Mouse (Mus musculus): ENCODE results near the gene Mical2.

Gene Mical2

DNA sequence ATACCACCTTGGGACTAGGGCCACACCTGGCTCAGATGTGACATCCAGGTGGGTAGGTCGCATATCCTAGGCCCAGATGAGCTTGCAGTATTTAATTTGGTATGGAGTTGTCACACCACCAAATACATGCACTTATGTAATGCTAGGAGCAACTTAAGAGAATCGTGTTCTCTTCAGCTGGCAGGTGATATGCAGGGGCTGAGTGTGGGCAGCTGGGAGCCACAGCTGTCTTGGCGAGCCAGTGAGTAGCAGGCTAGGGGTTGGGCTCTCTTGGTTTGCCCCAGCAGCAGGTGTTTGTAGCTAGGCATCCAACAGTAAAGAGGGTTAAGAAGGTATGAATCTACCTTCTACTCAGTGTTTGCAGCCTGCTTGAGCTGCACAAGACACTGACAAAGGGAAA lies 49.4 kb downstream of the Mical2 start:
- DNase-seq (ENCODE audit: low read depth, low spot score), result no peak

DNA sequence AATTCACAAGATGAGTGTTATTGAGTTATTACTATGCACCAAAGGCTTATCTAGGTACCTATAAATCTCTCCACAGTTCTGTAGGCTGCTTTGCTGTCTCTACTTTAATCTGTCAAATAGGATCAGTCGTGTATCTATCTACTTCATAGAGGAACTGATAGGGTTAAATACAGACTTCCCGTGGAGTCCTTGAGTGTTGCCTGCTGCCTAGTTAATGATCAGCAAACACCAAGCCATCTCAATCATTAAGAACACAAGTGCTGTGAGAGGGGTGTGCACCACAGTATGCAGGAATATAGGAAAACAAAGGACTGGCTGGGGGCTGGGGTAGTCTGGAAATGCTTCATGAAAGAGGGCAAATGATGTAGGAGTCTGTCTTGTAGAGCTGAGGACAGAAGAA lies 50.2 kb downstream of the Mical2 start:
- DNase-seq (ENCODE audit: low read depth, low spot score), result no peak

DNA sequence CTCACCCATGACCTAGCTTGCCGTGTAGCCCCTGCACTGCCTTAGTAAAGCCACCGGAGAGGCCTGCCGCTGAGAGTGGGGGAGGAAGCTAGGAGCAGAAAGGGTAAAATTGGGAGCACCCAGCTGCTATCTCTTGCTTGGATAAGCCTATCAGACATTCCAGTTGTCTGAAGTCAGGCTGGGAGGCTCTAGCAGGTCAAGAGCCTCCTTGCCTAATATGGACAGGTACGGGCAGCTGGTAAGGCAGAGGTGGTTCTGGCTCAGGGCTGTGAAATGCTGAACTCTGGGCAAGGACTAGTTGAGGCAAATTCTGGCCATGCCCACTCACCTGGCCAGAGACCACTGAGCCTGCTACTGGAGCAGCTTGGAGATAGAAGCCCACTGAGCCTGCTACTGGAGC lies 51.2 kb downstream of the Mical2 start:
- no peak for DNase-seq (ENCODE audit: low read depth, low spot score)

DNA sequence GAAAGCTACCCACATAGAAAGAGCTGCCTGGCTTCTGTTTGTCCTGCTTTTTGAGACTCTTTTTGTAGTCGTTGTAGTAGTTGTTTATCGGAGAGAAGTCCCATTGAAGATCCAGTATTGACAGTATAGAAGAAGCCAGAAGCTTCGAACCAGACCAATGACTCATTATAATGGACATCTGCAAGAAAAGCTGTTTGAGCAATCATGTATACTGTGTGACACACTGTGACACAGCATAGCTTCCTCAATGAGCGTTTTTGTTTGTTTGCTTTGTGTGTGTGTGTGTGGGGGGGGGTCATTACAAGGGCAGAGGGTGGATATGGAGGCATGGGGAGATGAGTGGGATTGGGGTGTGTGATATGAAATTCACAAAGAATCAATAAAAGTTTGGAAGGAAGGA lies 53.0 kb downstream of the Mical2 start:
- DNase-seq (ENCODE audit: low read depth, low spot score), result no peak

DNA sequence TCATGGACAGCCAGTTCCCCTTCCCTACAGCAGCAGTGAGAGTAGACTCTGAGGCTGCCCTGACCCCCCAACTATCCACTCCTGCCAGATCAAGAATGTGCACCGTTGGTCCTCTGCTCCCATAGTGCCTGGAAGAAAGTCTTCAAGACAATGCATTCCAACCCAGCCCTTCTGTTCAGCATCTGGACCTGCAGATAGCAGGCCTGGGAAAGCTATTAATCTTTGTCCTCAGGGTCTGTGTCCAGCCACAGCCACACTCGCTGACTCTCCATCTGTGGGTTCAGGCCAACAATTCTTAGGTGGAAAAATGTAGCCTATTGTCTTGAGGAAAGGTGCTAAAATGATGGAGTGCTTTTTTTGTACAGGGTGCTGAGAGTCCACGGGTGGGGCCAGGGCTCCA lies 54.8 kb downstream of the Mical2 start:
- DNase-seq (ENCODE audit: low read depth, low spot score), result no peak

DNA sequence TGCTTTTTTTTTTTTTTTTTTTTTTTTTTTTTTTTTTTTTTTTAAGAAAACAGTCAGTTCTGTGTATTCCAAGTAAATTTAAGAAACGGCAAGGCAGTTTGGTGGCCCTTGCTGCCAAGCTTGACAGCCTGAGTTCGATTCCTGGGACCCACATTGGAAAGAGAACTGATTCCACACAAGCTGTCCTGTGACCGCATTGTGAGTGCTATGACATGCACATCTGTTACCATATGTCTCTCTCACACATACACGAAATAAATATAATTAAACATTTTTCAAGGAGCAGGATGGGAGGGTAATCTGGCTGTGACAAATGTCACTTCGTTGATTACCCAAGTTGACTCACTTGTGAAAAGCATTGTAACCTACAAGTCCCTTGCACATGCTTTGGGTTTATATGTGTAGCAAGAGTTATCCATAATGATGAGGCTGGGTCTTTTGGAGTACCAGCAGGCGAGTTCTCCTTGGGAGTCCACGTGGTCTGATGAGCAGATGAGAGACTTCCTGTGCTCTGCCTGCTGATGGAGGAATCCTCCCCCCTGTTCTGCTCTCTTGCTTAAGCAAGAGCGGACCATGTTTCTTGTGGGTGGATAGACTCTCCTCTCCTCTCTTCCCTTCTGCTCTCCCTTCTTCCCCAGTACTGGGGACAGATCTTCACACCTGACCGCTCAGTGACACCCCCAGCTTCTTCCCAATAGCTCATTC lies 58.1 kb downstream of the Mical2 start:
- no peak for DNase-seq (ENCODE audit: low read depth, low spot score)

DNA sequence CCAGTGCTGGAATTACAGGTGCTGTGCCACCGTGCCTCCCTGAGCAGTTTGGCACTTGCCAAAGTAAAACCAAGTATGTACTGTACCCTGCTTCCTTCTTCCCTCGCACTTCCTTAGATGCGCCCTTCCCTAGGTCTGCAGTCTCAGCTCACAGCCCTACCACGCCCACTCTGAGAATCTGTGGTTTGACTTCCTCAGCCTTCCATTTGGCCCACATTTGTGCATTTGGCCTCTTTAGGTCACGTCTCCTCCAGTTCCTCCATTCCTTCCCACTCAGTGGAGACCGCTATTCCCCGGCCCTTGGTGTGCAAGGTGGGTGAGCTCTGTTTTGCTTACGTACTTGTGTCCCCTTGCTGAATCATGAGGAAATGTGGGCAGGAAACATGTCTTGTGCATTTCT lies 59.9 kb downstream of the Mical2 start:
- DNase-seq (ENCODE audit: low read depth, low spot score), result no peak

DNA sequence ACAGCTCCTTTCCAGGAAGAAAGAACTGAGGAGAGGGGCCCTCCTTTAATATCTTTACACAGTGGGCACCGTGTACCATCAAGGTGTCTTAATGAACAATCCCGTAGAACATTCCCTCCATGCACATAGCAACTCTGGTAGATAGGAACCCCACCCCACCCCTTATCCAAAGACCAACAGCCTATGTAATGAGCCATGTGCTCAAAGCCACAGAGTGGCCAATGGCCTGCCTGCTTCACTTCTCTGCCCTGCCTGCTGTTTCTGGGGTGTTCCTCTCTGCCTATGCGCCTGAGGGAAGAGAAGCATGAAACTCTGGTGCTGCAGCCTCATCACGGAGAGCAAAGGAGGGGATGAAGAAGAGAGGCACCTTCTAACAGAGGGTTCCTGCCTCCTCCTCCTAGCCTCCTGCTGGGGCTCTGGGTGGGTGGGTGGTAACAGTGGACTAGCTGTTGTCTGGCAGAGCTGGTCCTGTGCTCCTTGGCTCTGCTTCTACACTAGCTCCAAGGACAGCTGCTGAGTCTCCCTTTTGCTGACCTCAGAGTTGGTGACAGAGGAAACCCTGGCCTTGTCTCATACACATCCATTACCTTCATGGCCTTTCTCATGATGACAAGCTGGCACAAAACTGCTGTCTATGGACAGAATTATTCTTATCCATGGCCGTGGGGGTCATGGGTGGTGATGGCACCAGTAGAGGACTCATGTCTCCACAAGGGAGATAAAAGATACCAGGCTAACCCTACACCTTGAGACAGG lies 62.9 kb downstream of the Mical2 start:
- no peak for DNase-seq (ENCODE audit: low read depth, low spot score)

DNA sequence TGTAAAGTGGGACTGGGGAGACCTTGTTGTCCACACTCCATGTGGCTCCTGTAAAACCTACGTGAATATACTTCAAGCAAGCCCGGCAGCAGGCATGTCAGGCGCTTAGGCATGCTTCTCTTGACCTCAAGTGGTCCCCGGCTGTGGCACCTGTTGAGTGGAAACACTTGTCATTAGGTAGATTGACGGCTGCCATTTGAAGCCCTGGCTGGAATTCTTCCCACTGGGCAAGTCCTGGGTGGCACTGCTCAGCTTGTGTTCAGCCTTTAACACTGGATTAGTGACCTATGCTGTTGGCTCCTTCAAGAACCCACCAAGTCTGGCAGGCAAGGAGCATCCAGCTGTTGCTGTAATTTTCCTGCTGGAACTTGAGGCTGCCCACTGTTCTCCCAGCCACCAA lies 63.9 kb downstream of the Mical2 start:
- no peak for DNase-seq (ENCODE audit: low read depth, low spot score)

DNA sequence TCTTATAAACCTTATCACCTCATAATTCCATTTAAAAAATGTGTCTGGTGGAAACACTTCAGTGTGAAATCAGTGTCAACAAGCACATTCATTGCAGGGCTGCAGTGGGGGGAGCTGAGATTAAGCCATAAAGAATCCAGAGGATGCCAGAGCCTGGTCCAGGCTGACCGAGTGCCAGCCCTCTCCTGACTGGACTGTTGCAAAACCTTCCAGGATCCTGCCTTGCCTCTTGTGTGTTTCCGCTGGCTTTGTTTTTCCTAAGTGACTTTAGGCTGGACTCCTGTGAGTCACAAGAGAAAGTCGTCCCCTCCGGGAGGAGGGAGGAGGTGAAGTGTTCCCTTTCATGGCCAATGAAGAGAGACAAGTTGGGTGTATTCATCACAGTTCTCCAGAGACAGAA lies 64.3 kb downstream of the Mical2 start:
- no peak for DNase-seq (ENCODE audit: low read depth, low spot score)

DNA sequence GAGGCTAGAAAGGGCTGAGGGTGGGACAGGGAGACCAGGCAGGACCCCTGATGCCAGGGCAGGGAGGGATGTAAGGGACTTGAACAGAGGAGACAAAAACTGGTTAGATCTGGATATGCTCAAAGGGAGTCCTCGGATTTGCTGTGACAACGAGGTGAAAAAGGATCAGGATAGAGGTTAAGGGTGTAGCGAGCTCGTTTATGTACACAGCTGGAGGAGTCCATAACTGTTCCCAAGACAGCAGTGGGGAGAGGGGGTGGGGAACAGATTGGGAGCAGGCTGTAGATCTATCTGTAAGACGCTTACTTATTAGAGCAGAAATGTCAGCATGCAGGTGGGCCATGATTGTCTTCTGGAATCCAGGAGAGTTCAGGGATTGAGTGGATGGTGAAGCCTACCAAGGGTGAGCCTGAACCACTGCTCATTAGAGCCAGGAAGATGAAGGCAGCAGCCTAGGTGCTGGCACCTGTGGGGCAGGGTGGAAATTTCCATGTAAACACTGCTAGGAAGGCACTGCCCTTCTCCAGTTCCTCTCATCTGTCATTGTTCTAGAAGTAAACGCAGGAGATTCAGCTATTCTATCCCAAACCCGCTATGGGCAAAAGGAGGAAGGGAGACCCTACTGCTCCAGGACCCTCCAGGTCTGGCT lies 67.9 kb downstream of the Mical2 start:
- no peak for DNase-seq (ENCODE audit: low read depth, low spot score)

DNA sequence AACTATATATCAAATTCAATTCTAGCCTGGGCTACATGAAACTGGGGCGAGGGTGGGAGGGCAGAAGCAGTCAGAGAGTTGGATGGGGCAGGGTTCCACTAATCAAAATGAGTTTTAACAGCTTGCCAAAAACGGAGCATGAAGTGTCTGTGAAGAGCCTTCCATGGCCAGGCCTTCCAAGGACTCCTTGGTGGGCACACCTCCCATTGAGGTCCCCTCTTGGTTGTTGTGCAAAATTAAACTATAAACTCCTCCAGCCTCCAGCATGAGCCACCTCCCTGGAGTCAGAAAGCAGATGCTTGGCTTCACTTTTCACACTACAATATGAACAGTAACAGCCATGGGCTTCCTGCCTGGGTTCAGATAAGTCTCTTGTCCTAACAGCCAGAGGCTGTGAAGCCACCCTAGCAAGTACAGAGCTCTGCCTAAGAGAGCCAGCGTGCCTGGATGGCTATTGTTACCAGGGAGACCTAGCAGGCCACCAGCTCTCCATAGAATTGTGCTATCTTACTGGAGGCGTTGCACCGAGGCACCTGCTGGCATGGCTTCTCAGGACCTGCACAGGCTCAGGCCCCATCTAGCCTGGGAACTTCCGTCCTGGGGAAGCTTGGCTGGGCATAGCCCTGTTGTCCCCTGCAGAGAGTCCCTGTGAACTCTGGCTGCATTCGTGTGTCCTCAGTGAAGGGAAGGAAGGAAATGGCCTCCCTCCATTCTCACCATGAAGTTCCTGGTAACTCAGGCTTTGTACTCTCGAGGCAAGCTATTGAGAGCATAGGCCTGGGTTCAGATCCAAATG lies 70.0 kb downstream of the Mical2 start:
- no peak for DNase-seq (ENCODE audit: low read depth, low spot score)

DNA sequence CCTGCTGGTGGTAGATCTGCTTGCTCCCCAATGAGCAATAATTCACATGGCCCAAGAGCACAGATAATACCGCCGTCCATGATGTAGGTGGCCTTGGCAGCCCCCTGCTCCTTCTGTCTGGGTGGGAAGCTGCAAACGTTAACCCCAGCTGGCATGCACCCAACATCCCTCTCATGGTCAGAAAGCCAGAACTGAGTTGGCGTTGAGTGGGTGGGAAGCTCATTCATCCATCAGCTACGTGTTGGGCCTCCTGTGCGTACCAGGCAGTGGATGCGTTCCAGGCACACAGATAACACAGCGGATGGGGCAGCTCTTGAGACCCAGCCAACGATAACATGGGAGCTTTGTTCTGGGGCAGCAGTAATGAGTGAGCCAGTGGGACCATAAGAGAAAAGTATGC lies 72.4 kb downstream of the Mical2 start:
- no peak for DNase-seq (ENCODE audit: low read depth, low spot score)

DNA sequence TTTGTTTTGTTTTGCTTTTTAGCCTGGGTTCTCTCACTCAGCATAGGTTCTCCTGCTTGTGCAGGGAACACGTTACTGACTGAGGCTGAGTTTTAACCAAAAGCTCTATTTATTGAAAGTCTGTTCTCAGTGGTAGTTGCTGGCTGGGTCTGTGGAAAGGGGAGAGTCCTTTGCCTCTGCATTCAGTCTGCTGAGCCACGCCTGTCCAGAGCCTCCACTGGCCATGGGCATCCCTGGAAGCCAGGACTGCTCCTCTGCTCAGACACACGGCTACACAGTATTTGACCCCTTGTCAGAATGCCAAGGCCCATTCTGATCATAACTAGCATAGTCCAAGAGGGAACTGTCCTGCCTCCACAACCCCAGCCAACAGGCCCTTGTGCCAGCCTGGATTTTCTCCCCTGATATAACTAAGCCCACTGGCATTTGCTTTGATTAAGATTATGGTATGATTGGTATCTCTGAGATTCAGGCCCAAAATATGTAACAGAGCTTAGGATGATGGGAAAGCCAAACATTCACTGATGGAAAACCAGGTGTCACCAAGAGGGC lies 73.3 kb downstream of the Mical2 start:
- no peak for DNase-seq (ENCODE audit: low read depth, low spot score)

DNA sequence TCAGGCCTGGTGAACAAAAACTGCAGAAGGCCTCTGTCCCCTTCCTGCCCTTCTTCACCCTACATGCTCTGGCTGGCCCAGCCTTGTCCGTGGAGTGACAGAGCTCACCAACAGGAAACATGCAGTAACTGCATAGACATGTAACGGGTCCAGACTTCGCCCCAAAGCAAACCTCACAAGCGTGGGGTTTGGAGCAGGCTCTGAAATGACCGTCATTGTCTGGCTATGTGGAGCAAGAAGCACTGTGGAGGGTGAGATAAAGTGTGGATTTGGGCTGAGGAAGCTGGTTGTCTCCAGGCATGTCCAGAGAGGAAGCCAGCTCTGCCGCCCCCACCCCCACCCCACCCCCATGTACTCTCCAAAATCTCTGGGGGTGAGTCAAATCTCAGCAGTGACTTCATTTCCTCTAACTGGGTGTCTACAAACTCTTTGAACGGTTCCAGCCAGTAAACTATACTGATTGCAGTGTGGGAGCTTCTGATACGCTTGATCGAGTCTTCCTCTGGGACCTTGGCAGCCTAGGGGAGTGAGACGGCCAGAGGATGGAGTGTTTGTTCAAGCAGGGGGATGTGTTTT lies 74.0 kb downstream of the Mical2 start:
- no peak for DNase-seq (ENCODE audit: low read depth, low spot score)

DNA sequence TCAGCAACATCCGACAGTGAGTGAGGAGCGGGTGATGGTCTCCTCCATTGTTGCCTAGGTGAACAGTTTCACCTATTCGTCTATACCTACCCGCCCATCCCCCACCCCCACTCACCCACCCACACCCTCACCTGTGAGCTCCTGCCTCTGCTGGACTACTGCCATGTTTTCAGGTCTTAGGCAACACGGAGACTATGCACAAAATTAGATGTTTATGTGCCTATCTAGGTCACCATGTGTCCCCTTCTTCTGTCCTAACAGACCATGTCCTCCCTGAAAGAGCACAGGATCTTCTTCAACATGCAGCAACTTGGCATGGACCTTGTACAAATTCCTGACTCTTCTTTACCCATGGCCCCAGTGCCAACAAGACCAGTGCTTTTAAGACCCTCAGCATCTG lies 74.5 kb downstream of the Mical2 start:
- DNase-seq (ENCODE audit: low read depth, low spot score), result no peak

DNA sequence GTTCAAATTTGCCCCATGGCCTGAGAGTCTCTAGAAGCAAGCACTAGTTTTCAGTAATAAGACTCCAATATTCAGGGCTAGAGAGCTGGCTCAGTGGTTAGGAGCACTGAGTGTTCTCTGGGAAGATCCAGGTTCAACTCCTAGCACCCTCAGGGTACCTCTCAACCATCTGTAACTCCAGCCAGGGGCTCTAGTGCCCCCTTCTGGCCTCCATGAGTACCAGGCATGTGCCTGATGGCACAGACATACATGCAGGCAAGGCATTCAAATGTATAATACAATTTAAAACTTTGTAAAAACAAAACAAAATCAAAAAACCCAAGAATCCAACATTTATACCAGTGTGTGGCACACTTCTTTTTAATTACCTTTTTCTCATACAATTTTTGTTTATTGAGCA lies 75.4 kb downstream of the Mical2 start:
- no peak for DNase-seq (ENCODE audit: low read depth, low spot score)

DNA sequence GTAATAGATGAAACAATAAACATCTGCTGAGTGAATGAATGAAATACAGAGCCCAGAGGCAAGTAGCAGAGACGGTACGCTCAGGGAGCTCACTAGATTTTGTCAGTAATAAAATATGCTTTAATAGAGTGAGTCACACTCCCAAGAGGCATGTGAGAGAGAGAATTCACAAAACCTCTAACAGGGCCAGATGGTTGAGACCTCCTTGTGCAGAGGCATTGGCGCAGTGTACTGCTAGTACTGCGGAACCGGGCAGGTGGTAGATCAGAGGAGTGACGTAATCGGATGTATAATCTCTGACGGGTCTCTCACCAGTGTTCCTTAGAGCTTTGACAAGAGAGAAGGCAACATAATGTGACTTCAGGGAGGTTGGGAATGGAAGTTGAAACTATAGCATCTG lies 78.7 kb downstream of the Mical2 start:
- DNase-seq (ENCODE audit: low read depth, low spot score), result no peak

DNA sequence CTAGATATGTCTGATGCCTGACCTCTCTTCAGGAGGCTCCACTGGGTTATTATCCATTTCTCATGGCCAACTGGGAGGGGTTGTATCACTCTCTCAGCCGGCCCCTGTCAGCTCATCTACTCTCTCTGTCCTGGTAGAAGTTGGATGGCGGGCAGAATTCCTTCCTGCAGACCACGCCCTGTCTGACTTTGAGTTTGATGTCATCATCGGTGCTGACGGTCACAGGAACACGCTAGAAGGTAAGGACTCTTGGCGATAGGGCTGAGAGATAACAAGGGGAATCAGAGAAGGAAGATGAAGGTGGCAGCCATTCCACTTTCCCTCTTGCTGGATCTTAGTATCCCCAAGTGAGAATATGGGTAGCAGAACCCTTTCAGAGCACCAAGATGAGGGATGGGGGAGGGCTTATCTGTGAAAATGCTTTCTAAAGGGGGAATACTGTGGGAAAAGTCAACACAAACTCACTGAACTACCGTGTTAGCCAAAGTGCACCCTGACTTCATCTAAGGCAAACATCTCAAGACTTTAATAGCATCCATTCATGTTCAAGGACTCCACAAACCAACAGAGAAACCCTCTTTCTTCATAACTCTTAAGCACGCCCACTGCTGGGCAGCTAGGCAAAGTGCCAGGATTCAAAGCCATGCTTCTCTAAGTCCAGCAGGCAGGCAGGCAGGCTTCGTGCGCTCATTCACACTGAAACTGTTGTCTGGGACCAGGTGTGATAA lies 83.8 kb downstream of the Mical2 start:
- DNase-seq (ENCODE audit: low read depth, low spot score), result no peak

DNA sequence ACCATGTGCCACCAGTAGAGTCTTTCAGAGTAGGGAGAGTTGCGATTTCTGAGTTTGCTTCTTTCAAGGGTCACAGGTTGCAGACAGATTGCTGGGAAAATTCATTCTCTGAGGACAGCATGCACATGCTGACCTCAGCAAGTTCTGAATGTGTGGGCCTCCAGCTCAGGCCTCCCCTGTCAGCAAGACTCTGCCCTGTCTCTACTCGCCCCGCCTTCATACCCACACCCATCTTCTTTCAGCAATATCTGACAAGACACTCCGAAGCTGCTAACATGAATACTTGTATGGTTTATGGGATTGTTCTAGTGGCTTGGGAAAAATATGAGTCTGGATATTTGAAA lies 84.3 kb downstream of the Mical2 start:
- DNase-seq (ENCODE audit: low read depth, low spot score), result no peak

DNA sequence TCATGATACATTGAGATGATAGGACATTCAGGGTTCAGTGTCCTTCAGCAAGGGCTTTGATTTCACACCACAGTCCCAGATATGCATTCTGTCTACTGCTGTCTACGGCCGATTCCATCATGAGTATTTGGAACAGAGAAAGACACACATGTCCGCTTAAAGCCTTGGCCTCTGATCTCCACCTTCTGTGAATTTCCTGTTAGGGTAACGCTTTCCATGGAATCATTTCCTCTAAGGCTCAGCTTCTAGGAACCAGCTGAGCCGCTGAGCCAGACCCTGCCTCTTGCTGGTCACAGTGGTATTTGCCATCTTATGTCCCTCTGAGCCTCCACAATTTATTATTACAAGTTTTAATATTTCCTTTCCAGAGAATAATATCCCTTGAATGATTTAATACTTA lies 87.6 kb downstream of the Mical2 start:
- DNase-seq (ENCODE audit: low read depth, low spot score), result no peak

Measured in WW6 (cell line).